Comparison of ENCODE assay signal across 8 mouse cellular contexts in genomic region chr7:16811649-16812070, GRCm38 (mm10). TPM values are rescaled to one million over a fixed set of nuclear protein-coding genes. Genes with fewer than 3 reads are reported as not detected.
A peak's percentile ranks its signal among the peaks of the same experiment; 100 is the strongest.
DNase-seq lines count a peak whose midpoint lies in the region; ATAC-seq and TF ChIP-seq lines count a peak whose summit lies in the region.

No protein-coding gene starts in this region.

- no peak for DNase-seq in heart, postnatal 36 days
- no peak for DNase-seq in embryonic facial prominence, embryonic 10.5 days (ENCODE audit: low spot score)
- no peak for DNase-seq in hindbrain, embryonic 14.5 days (ENCODE audit: low spot score)
- DNase-seq in midbrain, embryonic 11.5 days (ENCODE audit: low spot score, missing footprints): peak; percentile 91
- DNase-seq in kidney, adult 2 months: no peak

- H3K4me2 ChIP-seq in heart, embryonic 14.5 days (ENCODE audit: low read length): peak overlapping the region; percentile 82
- peak overlapping the region; percentile 86 for H3K4me2 ChIP-seq in hindbrain, embryonic 14.5 days (replicated peaks)
- H3K4me2 ChIP-seq in midbrain, embryonic 11.5 days: peak overlapping the region; percentile 59

- 21% methylated on average over 17 of the region's 17 CpGs for WGBS in heart, embryonic 14.5 days
- WGBS in embryonic facial prominence, embryonic 10.5 days: 7% methylated on average over 17 of the region's 17 CpGs
- WGBS in hindbrain, embryonic 14.5 days: 8% methylated on average over 17 of the region's 17 CpGs
- WGBS in midbrain, embryonic 11.5 days: 10% methylated on average over 17 of the region's 17 CpGs
- WGBS in kidney, adult 2 months: 72% methylated on average over 17 of the region's 17 CpGs

- no peak for TF ChIP-seq POLR2A in kidney, adult 2 months (IDR thresholded peaks at IDR 0.05; ENCODE audit: low read depth, low read length)

- intact Hi-C loops in heart, postnatal 36 days (cut with DNase I): loop anchor here (2.0 kb wide), 1 partner anchor 79 kb away; the partner anchor contains the start of gene Gng8

- no peak for ATAC-seq in heart, embryonic 14.5 days (ENCODE audit: insufficient number of reproducible peaks, insufficient read depth, low FRiP score, low read depth)
- ATAC-seq in hindbrain, embryonic 14.5 days (ENCODE audit: low FRiP score): no peak
- no peak for ATAC-seq in midbrain, embryonic 11.5 days (ENCODE audit: low FRiP score)
- no peak for ATAC-seq in cerebellum, adult (ENCODE audit: insufficient number of reproducible peaks, low FRiP score, low TSS enrichment)
- ATAC-seq in inflammation-experienced regulatory T-cells, adult 6 months: no peak

- H3K9ac ChIP-seq in heart, embryonic 14.5 days (ENCODE audit: low read length): peak overlapping the region; percentile 58
- H3K9ac ChIP-seq in hindbrain, embryonic 14.5 days: peak overlapping the region; percentile 78
- H3K9ac ChIP-seq in midbrain, embryonic 11.5 days (ENCODE audit: low read length): peak overlapping the region; percentile 45

- peak overlapping the region; percentile 36 to 40 for H3K4me3 ChIP-seq in heart, embryonic 14.5 days (ENCODE audit: control insufficient read depth in 1 of 2, insufficient read depth in 1 of 2, low read depth in 1 of 2, low read length in 2 of 2)
- H3K4me3 ChIP-seq in embryonic facial prominence, embryonic 10.5 days: peak overlapping the region; percentile 64
- H3K4me3 ChIP-seq in hindbrain, embryonic 14.5 days (replicated peaks; ENCODE audit: low read length): peak overlapping the region; percentile 52
- H3K4me3 ChIP-seq in midbrain, embryonic 11.5 days (ENCODE audit: low read depth, low read length): peak overlapping the region; percentile 34
- H3K4me3 ChIP-seq in kidney, adult 2 months (ENCODE audit: insufficient read depth, low read depth, low read length): no peak overlapping the region

- peaks cover 8 to 18% of the 10 kb centered on the region in 2 experiments for H3K4me1 ChIP-seq in heart, embryonic 14.5 days (ENCODE audit: control insufficient read depth in 2 of 2, insufficient read depth in 2 of 2, low read length in 2 of 2)
- peaks cover 43% of the 10 kb centered on the region for H3K4me1 ChIP-seq in embryonic facial prominence, embryonic 10.5 days
- H3K4me1 ChIP-seq in hindbrain, embryonic 14.5 days (replicated peaks; ENCODE audit: control insufficient read depth, insufficient read depth, low read length): peaks cover 42% of the 10 kb centered on the region
- peaks cover 24% of the 10 kb centered on the region for H3K4me1 ChIP-seq in midbrain, embryonic 11.5 days (ENCODE audit: control insufficient read depth, insufficient read depth, low read length)
- H3K4me1 ChIP-seq in kidney, adult 2 months (ENCODE audit: control insufficient read depth, insufficient read depth, low read length): no peaks in the 10 kb centered on the region

- peaks cover 15% of the 10 kb centered on the region for H3K27me3 ChIP-seq in heart, embryonic 14.5 days (ENCODE audit: control insufficient read depth, insufficient read depth, low read length)
- peaks cover 38% of the 10 kb centered on the region for H3K27me3 ChIP-seq in embryonic facial prominence, embryonic 10.5 days (replicated peaks; ENCODE audit: low read depth, poor library complexity, severe bottlenecking)
- H3K27me3 ChIP-seq in hindbrain, embryonic 14.5 days (ENCODE audit: control insufficient read depth, insufficient read depth, low read length): peaks cover 5% of the 10 kb centered on the region
- peaks cover 29% of the 10 kb centered on the region for H3K27me3 ChIP-seq in midbrain, embryonic 11.5 days (ENCODE audit: control insufficient read depth, insufficient read depth, low read length)
- no peaks in the 10 kb centered on the region for H3K27me3 ChIP-seq in kidney, adult 2 months (replicated peaks; ENCODE audit: control insufficient read depth, insufficient read depth, low read length)

- no peaks in the 10 kb centered on the region for H3K9me3 ChIP-seq in heart, embryonic 14.5 days (ENCODE audit: control insufficient read depth, low read length)
- peaks cover 4% of the 10 kb centered on the region; the same call in 1 of the 2 replicates for H3K9me3 ChIP-seq in embryonic facial prominence, embryonic 10.5 days
- no peaks in the 10 kb centered on the region for H3K9me3 ChIP-seq in hindbrain, embryonic 14.5 days (ENCODE audit: control insufficient read depth, low read length)
- H3K9me3 ChIP-seq in midbrain, embryonic 11.5 days (ENCODE audit: control insufficient read depth, low read length): no peaks in the 10 kb centered on the region

- TF ChIP-seq CTCF in kidney, adult 2 months (conservative IDR thresholded peaks at IDR 0.05; ENCODE audit: insufficient read depth, insufficient read length, low read depth, low read length): no peak

- no peak overlapping the region for H3K27ac ChIP-seq in heart, embryonic 14.5 days (replicated peaks in 1 of 2; ENCODE audit: control insufficient read depth in 1 of 2, insufficient read depth in 1 of 2, low read depth in 2 of 2, low read length in 2 of 2)
- peak overlapping the region; percentile 73 for H3K27ac ChIP-seq in embryonic facial prominence, embryonic 10.5 days (replicated peaks)
- peak overlapping the region; percentile 94 for H3K27ac ChIP-seq in hindbrain, embryonic 14.5 days
- no peak overlapping the region for H3K27ac ChIP-seq in midbrain, embryonic 11.5 days (ENCODE audit: low read depth, low read length)
- no peak overlapping the region for H3K27ac ChIP-seq in kidney, adult 2 months (ENCODE audit: insufficient read depth, low read depth, low read length)

- peaks cover 56% of the 10 kb centered on the region for H3K36me3 ChIP-seq in heart, embryonic 14.5 days (ENCODE audit: control insufficient read depth, insufficient read depth, low read length)
- peaks cover 63% of the 10 kb centered on the region for H3K36me3 ChIP-seq in embryonic facial prominence, embryonic 10.5 days (replicated peaks)
- peaks cover 22% of the 10 kb centered on the region; the same call in 1 of the 2 replicates for H3K36me3 ChIP-seq in hindbrain, embryonic 14.5 days (replicated peaks; ENCODE audit: control insufficient read depth, insufficient read depth)
- H3K36me3 ChIP-seq in midbrain, embryonic 11.5 days (ENCODE audit: control insufficient read depth, insufficient read depth, low read length): peaks cover 3% of the 10 kb centered on the region; the same call in 1 of the 2 replicates
- no peaks in the 10 kb centered on the region for H3K36me3 ChIP-seq in kidney, adult 2 months (ENCODE audit: control insufficient read depth, insufficient read depth, low read length)

RNA-seq across cellular contexts. Expression of gene Strn4, which starts 4.0 kb away (rescaled TPM):
- polyA plus RNA-seq in heart, embryonic 14.5 days (2014; fragmentation: Nextera tagmentation; extraction: Ambion mirVana): 90.9 and 91.4 TPM in 2 replicates
- 10 to 100 TPM; 54.1 to 61.3 TPM for total RNA-seq in heart, postnatal 36 days (2021)
- 129 and 131 TPM in 2 replicates for polyA plus RNA-seq in embryonic facial prominence, embryonic 10.5 days (2016; fragmentation: Nextera tagmentation; extraction: Ambion mirVana)
- 174 and 197 TPM in 2 replicates for polyA plus RNA-seq in hindbrain, embryonic 14.5 days (2014; fragmentation: Nextera tagmentation; extraction: Ambion mirVana)
- 111 and 115 TPM in 2 replicates for polyA plus RNA-seq in midbrain, embryonic 11.5 days (2014; fragmentation: Nextera tagmentation; extraction: Ambion mirVana)
- polyA plus RNA-seq in inflammation-experienced regulatory T-cells, adult 6 months (2017; shearing (Covaris generic)): 10 to 100 TPM; 16.1 to 24.1 (median 19.7) TPM
- polyA plus RNA-seq in kidney, adult 2 months (2012; rRNA removed): 94.4 and 116 TPM in 2 replicates

RNA-seq across cellular contexts. Expression of gene Fkrp, which starts 4.9 kb away (rescaled TPM):
- 30.3 and 30.9 TPM in 2 replicates for polyA plus RNA-seq in heart, embryonic 14.5 days (2014; fragmentation: Nextera tagmentation; extraction: Ambion mirVana)
- total RNA-seq in heart, postnatal 36 days (2021): 10 to 100 TPM; 47.2 to 49.1 TPM
- 26.1 and 28.5 TPM in 2 replicates for polyA plus RNA-seq in embryonic facial prominence, embryonic 10.5 days (2016; fragmentation: Nextera tagmentation; extraction: Ambion mirVana)
- 44.7 and 48.5 TPM in 2 replicates for polyA plus RNA-seq in hindbrain, embryonic 14.5 days (2014; fragmentation: Nextera tagmentation; extraction: Ambion mirVana)
- 24.3 and 25.9 TPM in 2 replicates for polyA plus RNA-seq in midbrain, embryonic 11.5 days (2014; fragmentation: Nextera tagmentation; extraction: Ambion mirVana)
- polyA plus RNA-seq in inflammation-experienced regulatory T-cells, adult 6 months (2017; shearing (Covaris generic)): 1 to 10 TPM; 5.7 to 9.6 (median 8.9) TPM
- 31.0 and 33.9 TPM in 2 replicates for polyA plus RNA-seq in kidney, adult 2 months (2012; rRNA removed)

RNA-seq across cellular contexts. Expression of gene Slc1a5, which starts 30.5 kb away (rescaled TPM):
- 27.7 and 30.3 TPM in 2 replicates for polyA plus RNA-seq in heart, embryonic 14.5 days (2014; fragmentation: Nextera tagmentation; extraction: Ambion mirVana)
- 10 to 100 TPM; 21.3 to 22.8 TPM for total RNA-seq in heart, postnatal 36 days (2021)
- polyA plus RNA-seq in embryonic facial prominence, embryonic 10.5 days (2016; fragmentation: Nextera tagmentation; extraction: Ambion mirVana): 37.3 and 40.5 TPM in 2 replicates
- 5.9 and 6.8 TPM in 2 replicates for polyA plus RNA-seq in hindbrain, embryonic 14.5 days (2014; fragmentation: Nextera tagmentation; extraction: Ambion mirVana)
- 20.7 and 23.2 TPM in 2 replicates for polyA plus RNA-seq in midbrain, embryonic 11.5 days (2014; fragmentation: Nextera tagmentation; extraction: Ambion mirVana)
- 100 to 1,000 TPM; 134 to 155 (median 155) TPM for polyA plus RNA-seq in inflammation-experienced regulatory T-cells, adult 6 months (2017; shearing (Covaris generic))
- polyA plus RNA-seq in kidney, adult 2 months (2012; rRNA removed): 74.6 and 95.2 TPM in 2 replicates

RNA-seq across cellular contexts. Expression of gene Prkd2, which starts 31.0 kb away (rescaled TPM):
- polyA plus RNA-seq in heart, embryonic 14.5 days (2014; fragmentation: Nextera tagmentation; extraction: Ambion mirVana): 11.2 and 12.5 TPM in 2 replicates
- 10 to 100 TPM; 17.8 to 19.3 TPM for total RNA-seq in heart, postnatal 36 days (2021)
- polyA plus RNA-seq in embryonic facial prominence, embryonic 10.5 days (2016; fragmentation: Nextera tagmentation; extraction: Ambion mirVana): 12.9 and 13.1 TPM in 2 replicates
- polyA plus RNA-seq in hindbrain, embryonic 14.5 days (2014; fragmentation: Nextera tagmentation; extraction: Ambion mirVana): 5.6 and 5.8 TPM in 2 replicates
- polyA plus RNA-seq in midbrain, embryonic 11.5 days (2014; fragmentation: Nextera tagmentation; extraction: Ambion mirVana): 9.2 and 10.3 TPM in 2 replicates
- polyA plus RNA-seq in inflammation-experienced regulatory T-cells, adult 6 months (2017; shearing (Covaris generic)): 10 to 100 TPM; 38.3 to 51.4 (median 47.1) TPM
- 18.3 and 23.3 TPM in 2 replicates for polyA plus RNA-seq in kidney, adult 2 months (2012; rRNA removed)

Comparison
In these comparisons a context has a peak if more than half of its experiments do, and no peak if none do; other contexts are left out.
1. H3K27ac ChIP-seq: peak in embryonic facial prominence, embryonic 10.5 days (single experiment) and hindbrain, embryonic 14.5 days (single experiment); none in heart, embryonic 14.5 days (0 of 2), midbrain, embryonic 11.5 days (single experiment) and kidney, adult 2 months (single experiment).
2. Peak in every context shown above with its lines, with median percentiles within 50 percentile points of each other: H3K4me2 ChIP-seq and H3K9ac ChIP-seq.